Mouse (Mus musculus): ENCODE results near the gene Sorbs1. TPM values are rescaled to one million over a fixed set of nuclear protein-coding genes. Genes with fewer than 3 reads are reported as not detected.
A peak's percentile ranks its signal among the peaks of the same experiment; 100 is the strongest.

The Sorbs1 gene
- polyA plus RNA-seq, 1 experiment from 2014 or later = 73.8 TPM

GRCm38 (mm10) chr19:40278372-40279023 lies 235.1 kb downstream of the Sorbs1 start:
- H3K4me1 ChIP-seq (replicated peaks; ENCODE audit: control insufficient read depth, insufficient read depth, low read length) = no peaks in the 10 kb centered on the region
- no peak overlapping the region for H3K4me3 ChIP-seq (ENCODE audit: low read depth, low read length)
- H3K9ac ChIP-seq (ENCODE audit: low read depth, low read length) = no peak overlapping the region
- H3K27ac ChIP-seq (ENCODE audit: low read depth, low read length) = no peak overlapping the region
- no peak overlapping the region for H3K4me2 ChIP-seq (replicated peaks; ENCODE audit: low read depth)
- ATAC-seq = no peak
- WGBS = 76% methylated on average over 8 of the region's 8 CpGs
- H3K9me3 ChIP-seq (ENCODE audit: control insufficient read depth) = no peaks in the 10 kb centered on the region
- TF ChIP-seq CTCF (IDR thresholded peaks at IDR 0.05; ENCODE audit: low read depth) = no peak
- no peaks in the 10 kb centered on the region for H3K36me3 ChIP-seq (ENCODE audit: control insufficient read depth, insufficient read depth)
- H3K27me3 ChIP-seq (replicated peaks; ENCODE audit: control insufficient read depth, insufficient read depth, low read length) = no peaks in the 10 kb centered on the region

- no peak overlapping the region for H3K9ac ChIP-seq (ENCODE audit: low read depth, low read length)
- no peak overlapping the region for H3K4me3 ChIP-seq (ENCODE audit: low read depth, low read length)
- no peaks in the 10 kb centered on the region for H3K4me1 ChIP-seq (replicated peaks; ENCODE audit: control insufficient read depth, insufficient read depth, low read length)
- H3K27ac ChIP-seq (ENCODE audit: low read depth, low read length) = no peak overlapping the region
- H3K4me2 ChIP-seq (replicated peaks; ENCODE audit: low read depth) = no peak overlapping the region
- H3K9me3 ChIP-seq (ENCODE audit: control insufficient read depth) = no peaks in the 10 kb centered on the region
- 85% methylated on average over 8 of the region's 8 CpGs for WGBS
- TF ChIP-seq CTCF (IDR thresholded peaks at IDR 0.05; ENCODE audit: low read depth) = no peak
- no peaks in the 10 kb centered on the region for H3K36me3 ChIP-seq (ENCODE audit: control insufficient read depth, insufficient read depth)
- ATAC-seq = no peak
- no peaks in the 10 kb centered on the region for H3K27me3 ChIP-seq (replicated peaks; ENCODE audit: control insufficient read depth, insufficient read depth, low read length)
These were observed 236.1 kb downstream of the Sorbs1 start for GRCm38 (mm10) chr19:40277494-40277893.

GRCm38 (mm10) chr19:40275401-40276188 lies 238.0 kb downstream of the Sorbs1 start:
- H3K4me1 ChIP-seq (replicated peaks; ENCODE audit: control insufficient read depth, insufficient read depth, low read length) = no peaks in the 10 kb centered on the region
- no peak overlapping the region for H3K4me3 ChIP-seq (ENCODE audit: low read depth, low read length)
- 90% methylated on average over 14 of the region's 14 CpGs for WGBS
- no peaks in the 10 kb centered on the region for H3K36me3 ChIP-seq (ENCODE audit: control insufficient read depth, insufficient read depth)
- ATAC-seq = no peak
- H3K27me3 ChIP-seq (replicated peaks; ENCODE audit: control insufficient read depth, insufficient read depth, low read length) = no peaks in the 10 kb centered on the region
- TF ChIP-seq CTCF (IDR thresholded peaks at IDR 0.05; ENCODE audit: low read depth) = no peak
- H3K9ac ChIP-seq (ENCODE audit: low read depth, low read length) = no peak overlapping the region
- no peak overlapping the region for H3K27ac ChIP-seq (ENCODE audit: low read depth, low read length)
- H3K9me3 ChIP-seq (ENCODE audit: control insufficient read depth) = no peaks in the 10 kb centered on the region
- H3K4me2 ChIP-seq (replicated peaks; ENCODE audit: low read depth) = no peak overlapping the region

DNA sequence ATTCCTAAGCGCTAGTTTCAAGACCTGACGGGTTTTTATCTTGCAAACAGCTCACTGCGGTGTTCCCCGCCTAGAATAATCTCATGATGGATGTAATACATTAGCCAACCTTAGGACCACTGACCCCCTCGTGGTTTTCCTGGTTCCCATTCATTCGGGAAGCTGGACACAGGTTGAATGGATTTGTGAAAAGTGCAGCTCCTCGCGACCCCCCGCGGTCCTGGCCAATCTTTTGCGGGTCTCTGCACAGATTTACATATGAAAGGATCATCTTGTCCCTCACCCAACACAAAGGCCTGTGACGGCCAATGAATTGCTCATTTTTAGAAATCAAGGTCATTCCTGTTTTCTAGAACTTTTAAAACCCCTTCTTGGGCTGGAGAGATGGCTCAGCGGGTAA lies 240.9 kb downstream of the Sorbs1 start:
- Histone ChIP-seq H3K4me3 (ENCODE audit: low read depth, low read length) (no peak overlapping the region), H3K9me3 (ENCODE audit: control insufficient read depth) (no peaks in the 10 kb centered on the region), H3K4me2 (replicated peaks; ENCODE audit: low read depth) (no peak overlapping the region), H3K27ac (ENCODE audit: low read depth, low read length) (no peak overlapping the region), H3K36me3 (ENCODE audit: control insufficient read depth, insufficient read depth) (no peaks in the 10 kb centered on the region), H3K27me3 (replicated peaks; ENCODE audit: control insufficient read depth, insufficient read depth, low read length) (no peaks in the 10 kb centered on the region), H3K9ac (ENCODE audit: low read depth, low read length) (no peak overlapping the region), H3K4me1 (replicated peaks; ENCODE audit: control insufficient read depth, insufficient read depth, low read length) (peaks cover 7% of the 10 kb centered on the region)
- no peak for ATAC-seq
- WGBS = 61% methylated on average over 13 of the region's 13 CpGs
- no peak for TF ChIP-seq CTCF (IDR thresholded peaks at IDR 0.05; ENCODE audit: low read depth)

DNA sequence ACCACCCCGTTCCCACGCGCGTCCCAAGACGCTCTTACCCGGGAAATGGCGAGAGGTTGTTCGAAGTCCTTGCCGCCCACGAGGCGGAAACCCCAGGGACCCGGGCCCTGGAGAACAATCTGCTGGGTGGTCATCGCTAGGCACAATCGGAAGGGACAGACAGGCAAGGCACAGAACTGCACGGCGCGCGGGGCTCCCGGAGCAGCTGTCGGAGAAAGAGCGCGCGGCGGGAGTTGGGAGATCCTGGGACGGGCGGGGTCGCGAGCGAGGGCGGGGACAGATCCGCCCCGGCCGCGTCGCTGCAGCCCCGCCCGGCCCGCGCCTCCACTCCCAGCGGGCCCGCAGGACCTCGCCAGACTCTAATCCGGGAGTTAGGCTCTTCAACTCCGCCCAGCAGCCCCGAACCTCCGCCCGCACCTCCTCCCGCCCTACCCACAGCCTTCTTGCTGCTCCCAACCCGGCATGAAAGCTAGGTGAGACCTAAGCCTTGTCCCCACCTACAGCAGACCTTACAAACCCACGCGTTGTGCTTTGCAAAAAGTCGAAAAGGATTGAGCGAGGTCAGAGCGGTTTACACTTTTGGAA lies 242.2 kb downstream of the Sorbs1 start, which contains the start of gene Pdlim1:
Gene Pdlim1 (minus strand): TSS at position 535 of the 585 bp plus-strand sequence.
- Histone ChIP-seq H3K36me3 (ENCODE audit: control insufficient read depth, insufficient read depth) (no peaks in the 10 kb centered on the region), H3K27ac (ENCODE audit: low read depth, low read length) (peak within 1 kb of the TSS; percentile 82), H3K4me3 (ENCODE audit: low read depth, low read length) (peak within 1 kb of the TSS; percentile 87), H3K9me3 (ENCODE audit: control insufficient read depth) (no peaks in the 10 kb centered on the region), H3K4me2 (replicated peaks; ENCODE audit: low read depth) (peak within 1 kb of the TSS; percentile 90), H3K27me3 (replicated peaks; ENCODE audit: control insufficient read depth, insufficient read depth, low read length) (no peaks in the 10 kb centered on the region), H3K9ac (ENCODE audit: low read depth, low read length) (peak within 1 kb of the TSS; percentile 72), H3K4me1 (replicated peaks; ENCODE audit: control insufficient read depth, insufficient read depth, low read length) (peaks cover 10% of the 10 kb centered on the region)
- ATAC-seq = peak; percentile 85
- TF ChIP-seq CTCF (IDR thresholded peaks at IDR 0.05; ENCODE audit: low read depth) = no peak
- under 1% methylated on average over 40 of the region's 54 CpGs for WGBS

Data from intestine, postnatal 0 days (tissue).